Mouse (Mus musculus) C2C12 (cell line): Measurements from ENCODE around the gene Lrch1.

Source experiments
- CTCF ChIP-seq: IDR thresholded peaks from one replicate; pipeline ENCODE4 v1.5.1; 2011; ENCODE audit not compliant: control insufficient read depth, insufficient read depth, insufficient read length
- FOSL1 ChIP-seq: IDR thresholded peaks from one replicate; pipeline ENCODE4 v1.8.0; 2011; ENCODE audit warnings: mild to moderate bottlenecking, low read length; ENCODE audit not compliant: poor library complexity, insufficient read depth, severe bottlenecking
- MAX ChIP-seq: IDR thresholded peaks from one replicate; pipeline ENCODE4 v1.6.1; 2011; ENCODE audit warnings: mild to moderate bottlenecking, control low read depth
- MYOG ChIP-seq: IDR thresholded peaks from one replicate; pipeline ENCODE4 v1.6.1; 2011; ENCODE audit not compliant: control insufficient read depth, insufficient read length; ENCODE audit errors: extremely low read depth
- USF1 ChIP-seq: IDR thresholded peaks from one replicate; pipeline ENCODE4 v1.6.1; 2011; ENCODE audit warnings: low read depth, mild to moderate bottlenecking, control low read depth, moderate library complexity

GRCm38 (mm10) chr14:74941591-74941990, 6.1 kb downstream of the Lrch1 start:
- no peak for TF ChIP-seq CTCF
- TF ChIP-seq MYOG, result no peak
- no peak for TF ChIP-seq FOSL1
- TF ChIP-seq USF1, result no peak
- no peak for TF ChIP-seq MAX
